Mouse (Mus musculus) large intestine, adult 2 months (tissue): ENCODE data around the gene Otud4. TPM values are rescaled to one million over a fixed set of nuclear protein-coding genes. Genes with fewer than 3 reads are reported as not detected.
"Not testable (repeated sequence)": the region's sequence is repeated elsewhere in the genome, so short reads cannot be mapped to it uniquely, and the experiment has no call there.

Source experiments
- DNase-seq: peaks from one replicate; pipeline ENCODE4 v3.0.0-alpha.2; 2012; ENCODE audit warnings: low read depth, low spot score
- WGBS: fragments of 180-500 bp; shearing (Covaris S2); methylation state at CpG from one replicate; pipeline ENCODE4 v1.1.7; 2018; 5-methylcytosine and 5-hydroxymethylcytosine counted together
- polyA plus RNA-seq: library from polyadenylated mRNA; depleted of rRNA; stranded (reverse); fragments of >200 nt; gene quantifications from 2 replicates; pipeline ENCODE4 v1.2.3, GENCODE M21; 2012; rRNA removed

Gene Otud4
- polyA plus RNA-seq: 12.2 and 26.0 TPM in 2 replicates

DNA sequence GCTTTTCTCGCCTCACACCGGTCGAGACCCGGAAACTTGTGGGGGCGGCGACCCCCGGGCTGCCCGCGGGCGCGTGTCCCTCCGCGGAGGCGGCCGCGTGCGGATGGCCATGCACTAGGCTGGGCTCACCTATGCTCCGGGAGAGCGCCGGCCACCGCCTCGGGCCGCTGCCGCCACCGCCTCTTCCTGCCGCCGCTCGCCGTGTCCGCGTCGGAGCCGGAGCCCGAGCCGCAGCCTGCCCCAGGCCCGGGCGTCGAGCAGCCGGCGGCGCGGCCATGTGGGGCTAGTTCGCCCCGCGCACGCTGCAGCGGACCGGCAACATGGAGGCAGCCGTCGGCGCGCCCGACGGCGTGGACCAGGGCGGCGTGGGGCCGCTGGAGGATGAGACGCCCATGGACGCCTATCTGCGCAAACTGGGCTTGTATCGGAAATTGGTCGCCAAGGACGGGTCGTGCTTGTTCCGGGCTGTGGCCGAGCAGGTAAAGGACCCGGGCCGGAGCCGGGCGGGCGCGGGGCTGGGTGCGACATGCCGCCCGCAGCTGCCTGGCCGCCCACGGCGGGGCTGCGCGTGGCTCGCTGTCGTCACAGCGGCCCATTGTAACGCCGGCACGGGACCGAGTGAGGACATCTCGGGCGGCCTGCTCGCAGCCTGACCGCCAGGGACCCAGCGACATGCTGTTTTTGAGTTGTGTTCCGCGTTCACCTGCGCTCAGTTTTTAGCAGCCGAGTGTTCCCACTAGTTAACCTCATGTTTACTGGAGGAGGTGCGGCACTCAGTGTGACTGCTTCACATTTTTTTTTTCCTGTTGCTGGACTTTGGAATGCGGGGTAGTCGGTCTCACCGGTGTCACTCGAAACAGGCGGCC lies at the start of gene Otud4:
TSS of gene Otud4 (plus strand) at position 33 of the 866 bp plus-strand sequence.
- no peak for DNase-seq
- under 1% methylated on average over 103 of the region's 103 CpGs for WGBS

DNA sequence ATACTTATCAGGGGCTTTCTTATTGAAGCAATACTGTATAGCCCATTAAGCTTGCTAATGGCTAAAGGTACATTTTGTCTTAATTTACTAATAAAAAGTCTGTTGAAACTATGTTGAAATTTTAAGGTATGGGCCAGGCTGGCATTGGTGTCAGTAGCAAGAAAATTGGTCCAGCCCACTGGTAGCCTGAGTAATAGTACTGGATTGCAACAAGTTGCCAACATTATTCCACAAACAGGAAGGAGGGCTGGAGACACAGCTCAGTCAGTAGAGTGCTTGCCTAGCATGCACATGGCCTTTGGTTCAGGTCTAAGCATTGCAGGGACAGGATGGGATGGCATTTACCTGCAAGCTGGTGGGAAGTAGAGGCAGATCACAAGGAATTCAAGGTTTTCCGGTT lies 38.5 kb upstream of the Otud4 start:
- 94% methylated on average over 1 of the region's 1 CpGs for WGBS
- no peak for DNase-seq

DNA sequence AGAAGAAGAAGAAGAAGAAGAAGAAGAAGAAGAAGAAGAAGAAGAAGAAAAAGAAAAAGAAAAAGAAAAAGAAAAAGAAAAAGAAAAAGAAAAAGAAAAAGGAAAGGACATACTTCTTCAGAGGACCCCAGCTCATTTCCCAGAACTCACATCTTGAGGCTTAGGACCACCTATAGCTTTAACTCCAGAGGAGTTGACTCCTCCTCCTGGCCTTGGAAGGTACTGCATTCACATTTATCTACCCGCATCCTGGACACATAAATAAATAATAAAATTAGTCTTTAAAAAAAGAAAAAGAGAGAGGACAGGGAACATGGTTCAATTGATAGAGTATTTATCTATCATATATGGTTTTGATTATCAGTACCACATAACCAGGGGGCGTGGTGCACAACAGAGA lies 36.2 kb upstream of the Otud4 start:
- not testable (repeated sequence) for DNase-seq

DNA sequence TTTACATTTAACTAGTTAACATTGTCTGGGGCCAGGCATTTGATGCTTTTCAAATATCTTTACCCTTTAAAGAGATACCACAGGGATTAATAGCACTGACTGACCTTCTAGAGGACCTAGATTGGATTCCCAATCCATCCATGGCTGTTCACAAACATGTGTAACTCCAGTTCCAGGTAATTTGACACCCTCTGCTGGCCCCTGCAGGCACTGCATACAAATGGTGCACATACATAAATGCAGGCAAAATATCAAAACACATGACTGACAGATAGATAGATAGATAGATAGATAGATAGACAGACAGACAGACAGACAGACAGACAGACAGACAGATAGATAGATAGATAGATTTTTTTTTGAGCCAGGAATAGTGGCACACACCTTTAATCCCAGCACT lies 33.2 kb upstream of the Otud4 start:
- no peak for DNase-seq

More for the DNA sequence above, 36.2 kb upstream of the Otud4 start:
- 40% methylated on average over 2 of the region's 2 CpGs for WGBS

DNA sequence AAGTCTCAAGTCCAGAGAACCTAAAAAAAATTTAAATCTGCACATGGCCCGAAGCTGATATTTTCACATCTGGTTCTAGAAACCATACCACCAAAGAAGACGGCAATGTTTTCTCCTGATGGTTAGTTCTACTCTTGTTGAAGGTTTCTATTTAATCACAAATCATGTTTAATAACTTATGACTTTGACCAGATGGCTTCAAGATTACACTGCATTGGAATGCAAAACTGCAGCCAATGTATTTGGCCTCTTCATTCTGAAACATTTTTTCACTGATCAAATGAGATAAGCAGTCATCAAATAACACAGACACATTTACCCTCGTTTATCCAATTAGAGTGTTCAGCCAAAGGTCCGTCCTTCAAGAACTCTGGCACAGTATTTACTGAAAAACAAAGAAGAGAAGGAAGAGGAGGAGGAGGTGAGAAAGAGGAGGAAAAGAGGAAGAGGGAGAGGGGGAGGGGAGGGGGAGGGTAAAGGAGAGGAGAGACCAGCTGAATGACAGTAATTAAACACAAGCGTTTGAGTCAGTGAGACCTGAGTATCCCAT lies 32.6 kb upstream of the Otud4 start:
- 68% methylated on average over 5 of the region's 5 CpGs for WGBS
- no peak for DNase-seq

DNA sequence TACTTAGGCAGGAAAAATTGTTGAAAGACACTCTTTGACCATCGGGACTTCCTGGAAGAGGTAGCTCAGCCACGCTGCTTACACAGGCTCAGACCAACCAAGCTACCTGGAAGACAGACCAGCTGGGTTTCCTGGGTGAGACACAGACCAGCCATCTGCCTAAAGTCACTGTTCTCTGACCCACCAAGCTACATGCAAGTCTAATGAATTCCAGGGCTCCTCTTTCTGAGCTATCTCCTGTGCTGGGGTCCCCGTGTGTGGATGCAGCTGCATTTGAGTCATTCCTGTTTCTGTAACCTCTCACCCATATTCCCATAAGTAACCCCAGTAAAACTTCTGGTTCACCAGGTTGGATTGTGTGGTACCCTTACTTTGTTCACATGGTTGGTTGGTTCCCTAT lies 30.7 kb upstream of the Otud4 start:
- 67% methylated on average over 3 of the region's 3 CpGs for WGBS
- no peak for DNase-seq

- no peak for DNase-seq
Observed at GRCm38 (mm10) chr8:79610268-79610667, 29.1 kb upstream of the Otud4 start.

DNA sequence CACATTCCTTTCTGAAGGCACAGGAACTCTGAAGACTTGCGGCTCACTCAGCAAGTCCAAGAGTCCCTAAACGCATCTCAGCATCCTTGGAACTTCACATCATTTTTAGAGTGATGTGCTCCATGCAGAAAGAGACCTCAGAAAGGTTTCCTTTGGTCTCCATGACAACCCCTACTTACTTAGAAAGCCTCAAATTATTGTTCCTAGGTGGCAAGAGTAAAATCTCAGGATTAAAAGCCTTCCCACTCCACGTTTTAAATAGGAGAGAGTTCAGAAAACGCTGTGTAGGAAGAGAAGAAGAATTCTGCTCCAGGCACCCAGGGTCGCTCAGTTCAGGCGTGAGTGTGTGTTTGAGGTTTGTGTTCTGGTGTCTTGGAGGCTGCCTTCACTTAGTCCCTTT lies 27.1 kb upstream of the Otud4 start:
- no peak for DNase-seq
- 77% methylated on average over 6 of the region's 6 CpGs for whole genome bisulfite sequencing

DNA sequence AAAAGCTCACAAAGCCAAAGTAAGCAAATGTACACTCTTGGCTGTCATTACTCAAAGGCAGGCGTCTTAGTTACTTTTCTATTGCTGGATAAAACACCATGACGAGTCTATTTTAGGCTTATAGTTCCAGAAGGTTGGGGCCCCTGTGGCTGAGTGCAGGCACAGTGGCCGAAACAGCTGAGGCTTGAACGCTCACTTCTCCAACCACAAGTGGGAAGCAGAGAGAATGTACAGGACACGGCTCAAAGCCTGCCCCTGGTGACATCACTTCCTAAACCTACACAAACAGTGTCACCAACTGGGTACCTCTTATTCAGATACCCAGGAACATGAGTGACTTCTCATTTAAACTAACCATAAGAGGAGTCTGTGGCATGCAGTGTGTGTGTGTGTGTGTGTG lies 26.5 kb upstream of the Otud4 start:
- no peak for DNase-seq
- 56% methylated on average over 5 of the region's 5 CpGs for WGBS

DNA sequence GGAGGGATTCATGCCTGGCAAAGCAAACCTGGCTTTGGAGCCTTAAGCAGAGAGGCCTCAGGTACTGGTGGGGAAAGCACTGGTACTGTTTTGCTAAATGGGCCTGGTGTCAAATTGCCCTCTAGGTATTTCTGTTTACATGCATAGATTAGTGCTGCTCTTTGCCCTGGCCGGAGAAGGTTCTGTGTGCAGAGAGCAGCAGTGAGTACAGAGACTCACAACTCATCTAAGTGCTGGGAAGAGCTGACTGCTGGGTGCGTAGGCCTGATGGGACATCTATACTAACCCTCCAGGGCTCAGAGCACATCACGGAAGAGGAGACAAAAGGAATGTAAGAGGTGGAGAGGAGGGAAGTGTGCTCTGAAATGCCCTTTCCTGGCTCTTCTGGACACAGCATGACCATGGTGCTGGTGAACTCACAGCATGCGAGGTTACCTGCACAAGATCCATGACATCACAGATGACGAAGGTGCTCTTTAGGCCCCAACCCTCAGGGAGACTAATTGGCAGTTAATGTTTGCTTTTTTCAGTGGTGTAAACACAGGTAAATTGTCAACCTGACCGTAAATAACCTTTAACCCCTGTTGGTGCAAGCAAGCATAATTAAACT lies 23.6 kb upstream of the Otud4 start:
- no peak for DNase-seq
- 42% methylated on average over 6 of the region's 6 CpGs for WGBS

DNA sequence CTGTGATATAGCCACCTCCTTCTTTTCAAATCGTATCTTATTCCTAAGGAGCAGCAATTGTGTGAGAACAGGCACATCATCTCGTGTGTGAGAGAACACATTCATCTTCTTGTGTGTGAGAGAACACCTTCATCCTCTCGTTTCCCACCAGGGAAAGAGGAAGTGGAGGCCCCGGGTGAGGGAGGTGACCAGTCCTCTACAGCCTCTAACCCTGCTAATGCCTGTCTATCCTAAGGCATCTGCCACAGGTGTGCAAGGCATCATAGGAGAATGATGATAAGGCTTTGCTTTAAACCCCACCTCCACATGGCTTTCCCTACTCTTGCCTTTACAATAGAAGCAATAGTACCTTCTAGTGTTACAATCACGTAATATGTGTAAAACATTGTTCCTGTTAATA lies 20.5 kb upstream of the Otud4 start:
- WGBS: 63% methylated on average over 5 of the region's 5 CpGs
- DNase-seq: no peak

- DNase-seq: no peak
- 79% methylated on average over 2 of the region's 2 CpGs for WGBS
Observed at GRCm38 (mm10) chr8:79619353-79619752, 20.1 kb upstream of the Otud4 start.

DNA sequence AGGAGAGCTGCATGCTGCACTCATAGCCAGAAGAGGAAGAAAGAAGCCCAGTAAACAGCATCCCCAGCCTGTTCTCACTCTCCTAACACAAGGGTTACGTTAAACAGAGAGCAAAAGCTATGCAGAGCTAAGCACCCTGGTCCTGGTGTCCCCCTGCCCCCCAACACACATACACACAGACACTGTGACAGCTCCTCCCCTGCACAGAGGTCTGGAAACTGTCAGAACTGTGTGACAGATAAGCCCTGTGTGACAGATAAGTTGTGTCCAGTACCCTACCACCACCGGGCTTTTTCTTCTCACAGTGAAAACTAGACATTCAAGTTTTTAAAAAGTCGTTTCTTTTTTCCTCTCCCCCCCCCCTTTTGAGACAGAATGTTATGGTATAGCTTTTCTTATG lies 19.4 kb upstream of the Otud4 start:
- DNase-seq: no peak
- WGBS: 31% methylated on average over 3 of the region's 3 CpGs

GRCm38 (mm10) chr8:79620489-79621276 lies 18.7 kb upstream of the Otud4 start:
- DNase-seq: no peak
- 68% methylated on average over 9 of the region's 9 CpGs for WGBS

DNA sequence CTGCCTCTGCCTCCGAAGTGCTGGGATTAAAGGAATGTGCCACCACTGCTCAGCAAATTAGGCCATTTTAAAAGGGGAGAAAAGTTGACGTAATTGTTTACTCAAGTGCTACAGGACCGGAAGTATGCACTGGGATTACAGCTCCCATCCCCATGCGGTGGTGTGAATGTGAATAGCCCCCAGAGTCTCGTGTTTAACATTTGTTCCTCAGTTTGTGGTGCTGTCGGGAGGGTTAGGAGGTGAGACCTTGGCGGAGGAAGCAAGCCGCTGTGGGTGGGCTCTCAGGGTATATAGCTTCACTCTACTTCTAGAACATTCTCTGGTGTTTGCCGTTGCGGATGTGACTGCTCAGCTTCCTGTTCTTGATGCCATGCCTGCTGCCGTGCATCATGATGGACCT lies 17.1 kb upstream of the Otud4 start:
- WGBS: 61% methylated on average over 11 of the region's 11 CpGs
- no peak for DNase-seq

DNA sequence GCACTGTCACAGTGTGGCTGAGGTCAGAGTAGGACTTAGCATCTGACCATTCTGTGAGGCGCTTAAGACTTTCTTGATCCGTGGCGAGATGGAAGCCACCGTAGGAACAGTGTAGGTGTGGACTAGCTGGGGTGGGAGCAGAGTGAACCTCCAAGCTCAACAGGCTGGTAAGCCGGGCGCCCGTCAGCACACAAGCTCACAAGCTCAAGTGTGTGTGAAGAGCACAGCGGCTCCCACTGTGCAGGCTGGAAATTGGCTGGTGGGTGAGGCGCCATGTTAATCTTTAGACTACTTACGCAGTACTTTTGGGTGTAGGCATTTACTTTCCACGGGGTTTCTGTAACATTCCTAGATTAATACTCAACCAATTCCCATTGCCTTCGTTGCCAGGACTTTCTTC lies 16.1 kb upstream of the Otud4 start:
- 91% methylated on average over 12 of the region's 12 CpGs for WGBS
- DNase-seq: no peak

GRCm38 (mm10) chr8:79624416-79624815 lies 15.0 kb upstream of the Otud4 start:
- 84% methylated on average over 4 of the region's 4 CpGs for WGBS
- DNase-seq: no peak

DNA sequence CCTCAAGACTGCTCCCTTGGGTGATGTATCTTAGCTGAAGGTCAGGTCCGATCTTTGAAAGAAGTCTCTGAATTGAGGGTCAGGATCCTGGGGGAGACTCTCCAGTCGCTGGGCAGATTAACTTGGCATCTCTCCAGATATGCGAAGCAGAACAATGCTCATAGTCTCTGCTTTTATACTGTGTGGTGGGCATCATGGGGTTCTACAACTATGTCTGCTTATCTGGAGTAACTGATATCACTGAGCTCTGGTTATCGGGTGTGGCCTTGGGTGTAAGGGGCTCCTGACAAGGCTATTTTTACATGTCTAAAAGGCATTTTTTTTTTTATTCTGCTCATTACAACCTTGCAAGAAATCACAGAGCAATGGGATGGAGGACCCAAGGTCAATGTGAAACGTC lies 13.2 kb upstream of the Otud4 start:
- DNase-seq: no peak
- 82% methylated on average over 5 of the region's 5 CpGs for WGBS

GRCm38 (mm10) chr8:79635491-79635890 lies 3.9 kb upstream of the Otud4 start:
- WGBS: 88% methylated on average over 1 of the region's 1 CpGs
- no peak for DNase-seq

GRCm38 (mm10) chr8:79636151-79636550 lies 3.3 kb upstream of the Otud4 start:
- 42% methylated on average over 1 of the region's 1 CpGs for WGBS
- no peak for DNase-seq
